Mouse (Mus musculus): ENCODE data around the gene Sppl2a. TPM values are rescaled to one million over a fixed set of nuclear protein-coding genes. Genes with fewer than 3 reads are reported as not detected.
A peak's percentile ranks its signal among the peaks of the same experiment; 100 is the strongest.
"Not testable (repeated sequence)": the region's sequence is repeated elsewhere in the genome, so short reads cannot be mapped to it uniquely, and the experiment has no call there.

Sppl2a gene
- 13.1 and 23.0 TPM in 2 replicates for polyA plus RNA-seq (2012; rRNA removed)

DNA sequence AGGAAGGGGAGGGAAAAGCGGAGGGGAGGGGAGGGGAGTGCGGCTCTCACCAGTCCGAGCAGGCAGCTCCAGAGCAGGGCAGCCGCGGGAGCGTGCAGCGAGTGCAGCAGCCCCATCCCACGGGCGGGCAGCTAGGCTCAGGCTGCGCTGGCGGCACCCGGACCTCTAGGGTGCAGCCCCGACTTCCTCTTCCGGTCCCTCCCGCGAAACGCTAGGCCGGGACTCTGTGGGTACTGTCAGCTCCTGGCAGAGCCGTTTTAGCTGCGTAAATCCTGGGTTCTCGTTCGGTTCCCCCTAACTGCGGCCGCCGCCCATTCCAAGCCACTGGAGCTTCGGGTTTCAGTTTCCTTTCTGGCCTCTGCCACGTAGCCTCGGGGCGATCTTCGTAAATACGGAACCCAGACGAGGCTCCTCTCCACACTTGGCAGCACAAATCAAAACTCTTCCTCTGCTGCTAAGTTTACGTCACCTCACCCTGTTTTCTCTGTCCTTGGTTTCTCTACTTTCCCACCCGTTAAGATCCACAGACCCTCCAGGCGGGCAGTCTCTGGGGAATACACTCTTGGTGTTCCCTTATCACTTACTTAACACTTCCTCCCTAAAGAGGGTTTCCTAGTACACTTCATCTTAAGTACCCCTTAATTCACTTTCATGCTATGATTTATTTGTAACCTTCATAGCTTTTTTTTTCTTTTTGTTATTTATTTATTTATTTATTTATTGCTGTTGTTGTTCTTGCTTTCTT lies at the start of gene Sppl2a:
Gene Sppl2a, minus strand, starts transcription at position 339 of the 745 bp plus-strand sequence.
- DNase-seq, result peak; percentile 87
- WGBS, result under 1% methylated on average over 35 of the region's 35 CpGs
- H3K4me1 ChIP-seq (ENCODE audit: control insufficient read depth, insufficient read depth, low read length), result peaks cover 7% of the 10 kb centered on the region; the same call in 1 of the 2 replicates

GRCm38 (mm10) chr2:126977428-126977827 lies 44.4 kb upstream of the Sppl2a start:
- DNase-seq, result no peak
- H3K4me1 ChIP-seq (ENCODE audit: control insufficient read depth, insufficient read depth, low read length), result no peaks in the 10 kb centered on the region
- no peak overlapping the region for H3K4me3 ChIP-seq (replicated peaks; ENCODE audit: extremely low read depth, low read depth, low read length)
- WGBS, result 56% methylated on average over 6 of the region's 6 CpGs
- TF ChIP-seq CTCF (IDR thresholded peaks at IDR 0.05; ENCODE audit: insufficient read depth, low read length), result no peak
- TF ChIP-seq POLR2A (IDR thresholded peaks at IDR 0.05; ENCODE audit: borderline replicate concordance, extremely low read depth, low read depth, low read length), result no peak

More for the DNA sequence above, at the start of gene Sppl2a:
- TF ChIP-seq POLR2A (IDR thresholded peaks at IDR 0.05; ENCODE audit: borderline replicate concordance, extremely low read depth, low read depth, low read length) (peak; percentile 95; the same call in 1 of the 2 replicates), CTCF (IDR thresholded peaks at IDR 0.05; ENCODE audit: insufficient read depth, low read length) (no peak)
- peak within 1 kb of the TSS; percentile 78 for H3K4me3 ChIP-seq (replicated peaks; ENCODE audit: extremely low read depth, low read depth, low read length)

DNA sequence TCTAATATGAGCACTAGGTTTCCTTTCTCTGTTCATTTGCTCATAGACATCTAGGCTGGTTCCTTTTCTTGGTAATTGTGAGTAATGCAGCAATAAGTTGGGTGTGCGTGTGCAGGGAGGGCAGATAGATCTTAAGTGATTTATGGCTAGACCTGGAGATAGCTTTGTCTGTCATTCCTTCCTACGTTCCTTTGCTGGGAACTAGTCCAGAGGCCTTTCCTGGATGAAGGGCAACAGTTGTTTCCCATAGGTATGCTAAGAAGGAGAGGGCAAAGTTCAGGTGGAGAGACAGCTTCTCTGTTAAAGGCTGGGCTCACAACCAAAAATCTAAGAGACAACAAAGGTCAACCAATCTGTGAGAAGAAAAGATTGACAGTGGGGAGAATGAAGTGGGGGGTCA lies 28.7 kb upstream of the Sppl2a start:
- Histone ChIP-seq H3K4me3 (replicated peaks; ENCODE audit: extremely low read depth, low read depth, low read length) (no peak overlapping the region), H3K4me1 (ENCODE audit: control insufficient read depth, insufficient read depth, low read length) (no peaks in the 10 kb centered on the region)
- WGBS, result 68% methylated on average over 2 of the region's 2 CpGs
- no peak for DNase-seq
- no peak for TF ChIP-seq POLR2A (IDR thresholded peaks at IDR 0.05; ENCODE audit: borderline replicate concordance, extremely low read depth, low read depth, low read length)
- TF ChIP-seq CTCF (IDR thresholded peaks at IDR 0.05; ENCODE audit: insufficient read depth, low read length), result no peak

- WGBS, result 51% methylated on average over 7 of the region's 7 CpGs
- DNase-seq, result no peak
- TF ChIP-seq CTCF (IDR thresholded peaks at IDR 0.05; ENCODE audit: insufficient read depth, low read length) (no peak), POLR2A (IDR thresholded peaks at IDR 0.05; ENCODE audit: borderline replicate concordance, extremely low read depth, low read depth, low read length) (no peak)
- Histone ChIP-seq H3K4me1 (ENCODE audit: control insufficient read depth, insufficient read depth, low read length) (no peaks in the 10 kb centered on the region), H3K4me3 (replicated peaks; ENCODE audit: extremely low read depth, low read depth, low read length) (no peak overlapping the region)
Observed at GRCm38 (mm10) chr2:126955671-126956070, 22.6 kb upstream of the Sppl2a start.

- no peak for DNase-seq
- no peaks in the 10 kb centered on the region for H3K4me1 ChIP-seq (ENCODE audit: control insufficient read depth, insufficient read depth, low read length)
- H3K4me3 ChIP-seq (replicated peaks; ENCODE audit: extremely low read depth, low read depth, low read length), result no peak overlapping the region
Observed at GRCm38 (mm10) chr2:126951085-126951484, 18.1 kb upstream of the Sppl2a start.

DNA sequence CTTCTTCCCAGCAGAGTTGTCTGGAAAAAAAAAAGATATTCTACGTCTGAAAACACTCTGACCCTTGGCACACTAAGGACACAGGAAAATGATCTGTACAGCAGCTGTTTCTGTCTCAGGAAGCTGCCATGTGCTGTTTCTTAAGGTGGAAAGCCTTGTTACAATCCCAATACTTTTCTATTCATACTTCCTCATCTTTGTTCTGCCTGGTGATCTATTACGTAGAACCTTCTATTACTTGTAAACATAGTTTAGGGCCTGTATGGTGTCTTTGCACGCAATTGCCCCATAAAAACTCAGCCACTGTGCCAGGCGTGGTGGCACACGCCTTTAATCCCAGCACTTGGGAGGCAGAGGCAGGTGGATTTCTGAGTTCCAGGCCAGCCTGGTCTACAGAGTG lies 17.4 kb upstream of the Sppl2a start:
- DNase-seq, result no peak
- TF ChIP-seq POLR2A (IDR thresholded peaks at IDR 0.05; ENCODE audit: borderline replicate concordance, extremely low read depth, low read depth, low read length) (no peak), CTCF (IDR thresholded peaks at IDR 0.05; ENCODE audit: insufficient read depth, low read length) (no peak)

More at GRCm38 (mm10) chr2:126951085-126951484, 18.1 kb upstream of the Sppl2a start:
- TF ChIP-seq CTCF (IDR thresholded peaks at IDR 0.05; ENCODE audit: insufficient read depth, low read length) (no peak), POLR2A (IDR thresholded peaks at IDR 0.05; ENCODE audit: borderline replicate concordance, extremely low read depth, low read depth, low read length) (no peak)
- WGBS, result 60% methylated on average over 7 of the region's 7 CpGs

GRCm38 (mm10) chr2:126949856-126950255 lies 16.8 kb upstream of the Sppl2a start:
- DNase-seq, result no peak
- Histone ChIP-seq H3K4me3 (replicated peaks; ENCODE audit: extremely low read depth, low read depth, low read length) (no peak overlapping the region), H3K4me1 (ENCODE audit: control insufficient read depth, insufficient read depth, low read length) (no peaks in the 10 kb centered on the region)
- WGBS, result 29% methylated on average over 3 of the region's 3 CpGs
- TF ChIP-seq POLR2A (IDR thresholded peaks at IDR 0.05; ENCODE audit: borderline replicate concordance, extremely low read depth, low read depth, low read length) (no peak), CTCF (IDR thresholded peaks at IDR 0.05; ENCODE audit: insufficient read depth, low read length) (no peak)

More for the DNA sequence above, 17.4 kb upstream of the Sppl2a start:
- Histone ChIP-seq H3K4me3 (replicated peaks; ENCODE audit: extremely low read depth, low read depth, low read length) (no peak overlapping the region), H3K4me1 (ENCODE audit: control insufficient read depth, insufficient read depth, low read length) (no peaks in the 10 kb centered on the region)
- WGBS, result 64% methylated on average over 5 of the region's 5 CpGs

DNA sequence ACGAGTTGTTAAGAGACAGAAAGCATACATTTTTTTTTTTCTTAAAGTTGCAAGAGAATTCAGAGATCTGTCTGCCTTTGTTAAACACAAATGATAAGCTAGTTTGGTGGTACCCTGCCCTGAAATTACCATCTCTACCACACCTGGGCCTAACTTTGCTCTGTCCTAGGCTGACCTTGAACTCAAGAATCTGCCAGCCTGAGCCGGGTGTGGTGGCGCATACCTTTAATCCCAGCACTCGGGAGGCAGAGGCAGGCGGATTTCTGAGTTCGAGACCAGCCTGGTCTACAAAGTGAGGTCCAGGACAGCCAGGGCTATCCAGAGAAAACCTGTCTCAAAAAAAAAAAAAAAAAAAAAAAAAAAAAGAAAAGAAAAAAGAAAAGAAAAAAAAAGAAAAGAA lies 16.3 kb upstream of the Sppl2a start:
- H3K4me3 ChIP-seq (replicated peaks; ENCODE audit: extremely low read depth, low read depth, low read length); H3K4me1 ChIP-seq (ENCODE audit: control insufficient read depth, insufficient read depth, low read length); DNase-seq: not testable (repeated sequence)
- 78% methylated on average over 6 of the region's 6 CpGs for WGBS

- no peak for DNase-seq
- 76% methylated on average over 3 of the region's 3 CpGs for WGBS
- TF ChIP-seq POLR2A (IDR thresholded peaks at IDR 0.05; ENCODE audit: borderline replicate concordance, extremely low read depth, low read depth, low read length), result no peak
- no peak for TF ChIP-seq CTCF (IDR thresholded peaks at IDR 0.05; ENCODE audit: insufficient read depth, low read length)
- no peaks in the 10 kb centered on the region for H3K4me1 ChIP-seq (ENCODE audit: control insufficient read depth, insufficient read depth, low read length)
- no peak overlapping the region for H3K4me3 ChIP-seq (replicated peaks; ENCODE audit: extremely low read depth, low read depth, low read length)
Observed at GRCm38 (mm10) chr2:126948231-126948630, 15.2 kb upstream of the Sppl2a start.

DNA sequence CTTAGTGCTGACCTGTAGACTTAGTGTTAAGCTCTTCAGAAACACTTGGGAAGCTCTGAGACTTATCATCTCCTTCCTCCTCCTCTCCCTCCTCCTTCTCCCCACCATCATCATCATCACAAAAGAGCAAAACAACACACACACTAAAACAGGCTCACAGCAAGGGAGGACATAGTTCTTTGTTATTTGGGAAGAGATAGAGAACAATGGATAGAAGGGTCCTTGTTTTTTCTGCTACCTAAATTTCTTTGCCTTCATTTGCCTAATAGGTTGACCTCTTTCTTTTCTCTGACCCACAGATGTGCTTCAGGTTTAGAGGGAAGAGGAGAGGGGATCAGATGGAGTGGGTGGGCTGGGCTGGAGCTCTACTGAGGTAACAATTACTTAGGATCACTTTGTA lies 14.6 kb upstream of the Sppl2a start:
- no peak for DNase-seq
- Histone ChIP-seq H3K4me3 (replicated peaks; ENCODE audit: extremely low read depth, low read depth, low read length) (no peak overlapping the region), H3K4me1 (ENCODE audit: control insufficient read depth, insufficient read depth, low read length) (no peaks in the 10 kb centered on the region)
- TF ChIP-seq POLR2A (IDR thresholded peaks at IDR 0.05; ENCODE audit: borderline replicate concordance, extremely low read depth, low read depth, low read length), result no peak

All from lung, adult 2 months (tissue).